19 mouse cellular contexts compared by ENCODE assay signal in genomic region chr9:96837781-96838420, GRCm38 (mm10). TPM values are rescaled to one million over a fixed set of nuclear protein-coding genes. Genes with fewer than 3 reads are reported as not detected.
DNase-seq lines count a peak whose midpoint lies in the region; ATAC-seq lines count a peak whose summit lies in the region.
"Had no signal": no experiment of that assay in that cellular context is flagged by ENCODE, and none has a peak within 500 bp of the region (broad histone marks: within the 10 kb centered on the region; RNA-seq: fewer than 3 reads in every experiment).

No protein-coding gene starts in this region.

- H3K9me3 ChIP-seq in neural tube, embryonic 11.5 days (ENCODE audit: control insufficient read depth, low read length), result no peaks in the 10 kb centered on the region
- peaks cover 4% of the 10 kb centered on the region; the same call in 1 of the 2 replicates for H3K9me3 ChIP-seq in hindbrain, embryonic 10.5 days
- no peaks in the 10 kb centered on the region for H3K9me3 ChIP-seq in midbrain, embryonic 12.5 days
- no peaks in the 10 kb centered on the region for H3K9me3 ChIP-seq in neural tube, embryonic 14.5 days (ENCODE audit: control insufficient read depth, low read length)
- H3K9me3 ChIP-seq: limb, embryonic 10.5 days; stomach, embryonic 15.5 days had no signal

- 38% methylated on average over 20 of the region's 20 CpGs for WGBS in neural tube, embryonic 11.5 days
- WGBS in hindbrain, embryonic 10.5 days, result 34% methylated on average over 20 of the region's 20 CpGs
- WGBS in midbrain, embryonic 12.5 days, result 37% methylated on average over 20 of the region's 20 CpGs
- WGBS in neural tube, embryonic 14.5 days, result 20% methylated on average over 20 of the region's 20 CpGs

- no peaks in the 10 kb centered on the region for H3K4me1 ChIP-seq in neural tube, embryonic 11.5 days (ENCODE audit: control insufficient read depth, insufficient read depth, low read length)
- H3K4me1 ChIP-seq in hindbrain, embryonic 10.5 days (replicated peaks), result peaks cover 23% of the 10 kb centered on the region
- peaks cover 25% of the 10 kb centered on the region for H3K4me1 ChIP-seq in midbrain, embryonic 12.5 days
- peaks cover 19% of the 10 kb centered on the region for H3K4me1 ChIP-seq in neural tube, embryonic 14.5 days (ENCODE audit: control insufficient read depth, insufficient read depth, low read length)
- H3K4me1 ChIP-seq: stomach, embryonic 15.5 days had no signal

- H3K4me3 ChIP-seq in neural tube, embryonic 11.5 days (ENCODE audit: low read depth, low read length), result no peak overlapping the region
- H3K4me3 ChIP-seq in hindbrain, embryonic 10.5 days, result no peak overlapping the region
- no peak overlapping the region for H3K4me3 ChIP-seq in midbrain, embryonic 12.5 days
- no peak overlapping the region for H3K4me3 ChIP-seq in neural tube, embryonic 14.5 days (ENCODE audit: low read depth, low read length)
- H3K4me3 ChIP-seq: heart, embryonic 13.5 days; left cerebral cortex, adult 2 months; limb, embryonic 10.5 days; stomach, embryonic 15.5 days had no signal

- no peak overlapping the region for H3K9ac ChIP-seq in neural tube, embryonic 11.5 days (ENCODE audit: low read length)
- H3K9ac ChIP-seq in midbrain, embryonic 12.5 days (replicated peaks), result no peak overlapping the region
- H3K9ac ChIP-seq in neural tube, embryonic 14.5 days (replicated peaks; ENCODE audit: low read depth, low read length), result 0 out of 2 replicates have a peak overlapping the region, but pooled peaks have one; percentile 4
- H3K9ac ChIP-seq: heart, embryonic 13.5 days; stomach, embryonic 15.5 days had no signal

- ATAC-seq in neural tube, embryonic 11.5 days (ENCODE audit: insufficient read depth, low FRiP score, low TSS enrichment), result peak; percentile 56
- ATAC-seq in midbrain, embryonic 12.5 days (ENCODE audit: low FRiP score, low read depth), result peak; percentile 45; the same call in 1 of the 2 replicates
- ATAC-seq in neural tube, embryonic 14.5 days (ENCODE audit: low read depth), result peak; percentile 77

- no peaks in the 10 kb centered on the region for H3K36me3 ChIP-seq in neural tube, embryonic 11.5 days (ENCODE audit: control insufficient read depth, insufficient read depth, low read length)
- H3K36me3 ChIP-seq in hindbrain, embryonic 10.5 days, result peaks cover 21% of the 10 kb centered on the region
- H3K36me3 ChIP-seq in midbrain, embryonic 12.5 days, result peaks cover 4% of the 10 kb centered on the region; the same call in 1 of the 2 replicates
- H3K36me3 ChIP-seq in neural tube, embryonic 14.5 days (ENCODE audit: control insufficient read depth, insufficient read depth, low read length), result no peaks in the 10 kb centered on the region
- H3K36me3 ChIP-seq: stomach, embryonic 15.5 days had no signal

- H3K4me2 ChIP-seq in neural tube, embryonic 11.5 days (ENCODE audit: low read depth), result no peak overlapping the region
- H3K4me2 ChIP-seq in midbrain, embryonic 12.5 days (replicated peaks), result 0 out of 2 replicates have a peak overlapping the region, but pooled peaks have one; percentile 6
- peak overlapping the region; percentile 14; the same call in 1 of the 2 replicates for H3K4me2 ChIP-seq in neural tube, embryonic 14.5 days (ENCODE audit: low read depth, low read length)
- H3K4me2 ChIP-seq: liver, embryonic 11.5 days had no signal

- DNase-seq in neural tube, embryonic 11.5 days (ENCODE audit: low spot score), result peak; percentile 32
- DNase-seq in neural tube, embryonic 10.5 days (ENCODE audit: extremely low spot score, low spot score), result no peak
- DNase-seq in hindbrain, embryonic 10.5 days (ENCODE audit: low spot score), result no peak
- no peak for DNase-seq in gastrocnemius, postnatal 25 days
- DNase-seq in thymus, postnatal 25 days, result no peak
- no peak for DNase-seq in adrenal gland, postnatal 4 days (ENCODE audit: low spot score in 2 of 2)
- DNase-seq: adrenal gland, postnatal 36 days; heart, postnatal 36 days; lung, adult 2 months; lung, postnatal 36 days; spleen, adult 18-20 months had no signal

- H3K27ac ChIP-seq in neural tube, embryonic 11.5 days (ENCODE audit: low read depth, low read length), result peak overlapping the region; percentile 6; the same call in 1 of the 2 replicates
- H3K27ac ChIP-seq in hindbrain, embryonic 10.5 days, result peak overlapping the region; percentile 64; the same call in 1 of the 2 replicates
- H3K27ac ChIP-seq in midbrain, embryonic 12.5 days (replicated peaks), result peak overlapping the region; percentile 71
- H3K27ac ChIP-seq in neural tube, embryonic 14.5 days (ENCODE audit: low read depth, low read length), result peak overlapping the region; percentile 63
- H3K27ac ChIP-seq: heart, embryonic 13.5 days; left cerebral cortex, adult 2 months; stomach, embryonic 15.5 days had no signal

- no peaks in the 10 kb centered on the region for H3K27me3 ChIP-seq in neural tube, embryonic 11.5 days (ENCODE audit: control insufficient read depth, insufficient read depth, low read length)
- H3K27me3 ChIP-seq in hindbrain, embryonic 10.5 days (ENCODE audit: insufficient read depth, poor library complexity, severe bottlenecking), result no peaks in the 10 kb centered on the region
- no peaks in the 10 kb centered on the region for H3K27me3 ChIP-seq in midbrain, embryonic 12.5 days
- no peaks in the 10 kb centered on the region for H3K27me3 ChIP-seq in neural tube, embryonic 14.5 days (ENCODE audit: control insufficient read depth, insufficient read depth, low read length)
- H3K27me3 ChIP-seq: CH12.LX; heart, embryonic 13.5 days; stomach, embryonic 15.5 days had no signal

RNA-seq across cellular contexts. Expression of gene Pxylp1, which starts 54.6 kb away (rescaled TPM):
- polyA plus RNA-seq in neural tube, embryonic 11.5 days (2014; fragmentation: Nextera tagmentation; extraction: Ambion mirVana), result 33.5 and 34.0 TPM in 2 replicates
- polyA plus RNA-seq in hindbrain, embryonic 10.5 days (2016; fragmentation: Nextera tagmentation; extraction: Ambion mirVana), result 28.5 and 33.1 TPM in 2 replicates
- 57.0 and 61.9 TPM in 2 replicates for polyA plus RNA-seq in midbrain, embryonic 12.5 days (2016; fragmentation: Nextera tagmentation; extraction: Ambion mirVana)
- 29.5 and 30.3 TPM in 2 replicates for polyA plus RNA-seq in neural tube, embryonic 14.5 days (2014; fragmentation: Nextera tagmentation; extraction: Ambion mirVana)
- total RNA-seq in gastrocnemius, postnatal 25 days (2021), result 1 to 10 TPM; 1.7 to 1.8 TPM
- total RNA-seq in adrenal gland, postnatal 4 days (2021), result 10 to 100 TPM; 17.1 to 20.7 TPM

Comparison
In these comparisons a context has a peak if more than half of its experiments do, and no peak if none do; other contexts are left out.
1. H3K27ac ChIP-seq: peak in every context shown above with its lines; median percentile 71 in midbrain, embryonic 12.5 days; 64 in hindbrain, embryonic 10.5 days; 63 in neural tube, embryonic 14.5 days; 6 in neural tube, embryonic 11.5 days.